Mouse (Mus musculus) embryonic fibroblast, embryonic 13.5 days (primary cell): ENCODE results near the gene Dmbt1.

Experiments used
- CTCF ChIP-seq: IDR thresholded peaks from 2 replicates; pipeline ENCODE4 v1.5.1; 2011; ENCODE audit warnings: mild to moderate bottlenecking, control low read depth, low read length, moderate library complexity, borderline replicate concordance; ENCODE audit not compliant: insufficient read depth
- POLR2A ChIP-seq: IDR thresholded peaks from 2 replicates; pipeline ENCODE4 v1.6.1; 2011; ENCODE audit warnings: low read depth, mild to moderate bottlenecking, control low read depth, low read length, moderate library complexity

GRCm38 (mm10) chr7:130989371-130989770 is 42.5 kb upstream of the Dmbt1 start:
- TF ChIP-seq CTCF (no peak), POLR2A (no peak)
